Mouse (Mus musculus) kidney, adult 2 months (tissue): ENCODE results near the gene Hcar1. TPM values are rescaled to one million over a fixed set of nuclear protein-coding genes. Genes with fewer than 3 reads are reported as not detected.

Source experiments
- DNase-seq: peaks from one replicate; pipeline ENCODE4 v3.0.0; 2021
- H3K27ac ChIP-seq: fragments of 200-500 bp; 2 replicates; pipeline ENCODE4 v1.5.1; 2012; ENCODE audit warnings: low read depth, low read length, control low read depth, inconsistent platforms; ENCODE audit not compliant: insufficient read depth
- H3K27me3 ChIP-seq: fragments of 200-500 bp; replicated peaks from 2 replicates; pipeline ENCODE4 v1.6.1; 2012; ENCODE audit warnings: mild to moderate bottlenecking, moderate library complexity, low read length, inconsistent platforms; ENCODE audit not compliant: control insufficient read depth, insufficient read depth
- H3K36me3 ChIP-seq: fragments of 200-500 bp; 2 replicates; pipeline ENCODE4 v1.6.1; 2012; ENCODE audit warnings: mild to moderate bottlenecking, moderate library complexity, low read length, inconsistent platforms; ENCODE audit not compliant: control insufficient read depth, insufficient read depth
- H3K4me1 ChIP-seq: fragments of 200-500 bp; 2 replicates; pipeline ENCODE4 v1.6.1; 2011; ENCODE audit warnings: low read length; ENCODE audit not compliant: control insufficient read depth, insufficient read depth
- H3K4me3 ChIP-seq: fragments of 200-500 bp; 2 replicates; pipeline ENCODE4 v1.5.1; 2011; ENCODE audit warnings: mild to moderate bottlenecking, low read depth, low read length, control low read depth; ENCODE audit not compliant: insufficient read depth
- CTCF ChIP-seq: fragments of 200-500 bp; conservative IDR thresholded peaks from 2 replicates; pipeline ENCODE4 v1.5.1; 2011; ENCODE audit warnings: low read depth, mild to moderate bottlenecking, control low read depth, low read length, moderate library complexity, mixed read lengths; ENCODE audit not compliant: insufficient read depth, insufficient read length
- POLR2A ChIP-seq: fragments of 200-500 bp; IDR thresholded peaks from one replicate; pipeline ENCODE4 v1.6.1; 2011; ENCODE audit warnings: low read depth, low read length, control low read depth
- WGBS: fragments of 180-500 bp; shearing (Covaris S2); methylation state at CpG from one replicate; pipeline ENCODE4 v1.1.7; 2018; 5-methylcytosine and 5-hydroxymethylcytosine counted together
- polyA plus RNA-seq: library from polyadenylated mRNA; depleted of rRNA; stranded (reverse); fragments of >200 nt; gene quantifications from 2 replicates; pipeline ENCODE4 v1.2.3, GENCODE M21; 2012

Gene Hcar1
- polyA plus RNA-seq, 1 experiment: 11.1 TPM

GRCm38 (mm10) chr5:123904059-123904672 lies 24.3 kb upstream of the Hcar1 start:
- Histone ChIP-seq H3K36me3 (no peaks in the 10 kb centered on the region), H3K4me1 (peaks cover 5% of the 10 kb centered on the region; the same call in 1 of the 2 replicates), H3K4me3 (no peak overlapping the region), H3K27ac (no peak overlapping the region), H3K27me3 (no peaks in the 10 kb centered on the region)
- DNase-seq: no peak
- peak; percentile 24; the same call in 1 of the 2 replicates for TF ChIP-seq CTCF
- TF ChIP-seq POLR2A: no peak
- 73% methylated on average over 11 of the region's 11 CpGs for WGBS

GRCm38 (mm10) chr5:123897352-123897751 lies 17.5 kb upstream of the Hcar1 start:
- Histone ChIP-seq H3K4me3 (no peak overlapping the region), H3K36me3 (no peaks in the 10 kb centered on the region), H3K27ac (no peak overlapping the region), H3K4me1 (no peaks in the 10 kb centered on the region), H3K27me3 (no peaks in the 10 kb centered on the region)
- DNase-seq: no peak
- WGBS: 82% methylated on average over 13 of the region's 13 CpGs
- TF ChIP-seq POLR2A: no peak
- TF ChIP-seq CTCF: no peak

- TF ChIP-seq POLR2A: no peak
- no peak for TF ChIP-seq CTCF
- H3K27ac ChIP-seq: no peak overlapping the region
- H3K36me3 ChIP-seq: no peaks in the 10 kb centered on the region
- no peaks in the 10 kb centered on the region for H3K4me1 ChIP-seq
- DNase-seq: no peak
- no peak overlapping the region for H3K4me3 ChIP-seq
- H3K27me3 ChIP-seq: no peaks in the 10 kb centered on the region
- 56% methylated on average over 11 of the region's 11 CpGs for WGBS
Measured at GRCm38 (mm10) chr5:123896395-123896794, 16.6 kb upstream of the Hcar1 start.

GRCm38 (mm10) chr5:123893520-123893919 lies 13.7 kb upstream of the Hcar1 start:
- no peak for DNase-seq
- TF ChIP-seq CTCF (no peak), POLR2A (no peak)
- no peak overlapping the region for H3K27ac ChIP-seq
- no peaks in the 10 kb centered on the region for H3K36me3 ChIP-seq
- no peaks in the 10 kb centered on the region for H3K4me1 ChIP-seq
- H3K4me3 ChIP-seq: no peak overlapping the region
- no peaks in the 10 kb centered on the region for H3K27me3 ChIP-seq
- WGBS: 87% methylated on average over 5 of the region's 5 CpGs

GRCm38 (mm10) chr5:123891669-123892068 lies 11.8 kb upstream of the Hcar1 start:
- Histone ChIP-seq H3K36me3 (no peaks in the 10 kb centered on the region), H3K4me3 (no peak overlapping the region), H3K27me3 (no peaks in the 10 kb centered on the region), H3K4me1 (no peaks in the 10 kb centered on the region), H3K27ac (no peak overlapping the region)
- TF ChIP-seq POLR2A (no peak), CTCF (no peak)
- 35% methylated on average over 6 of the region's 6 CpGs for WGBS
- no peak for DNase-seq

- DNase-seq: no peak
Measured at GRCm38 (mm10) chr5:123890987-123891386, 11.2 kb upstream of the Hcar1 start.

GRCm38 (mm10) chr5:123890312-123890711 lies 10.5 kb upstream of the Hcar1 start:
- Histone ChIP-seq H3K4me1 (no peaks in the 10 kb centered on the region), H3K4me3 (no peak overlapping the region), H3K36me3 (no peaks in the 10 kb centered on the region), H3K27me3 (no peaks in the 10 kb centered on the region), H3K27ac (no peak overlapping the region)
- no peak for DNase-seq
- WGBS: 84% methylated on average over 2 of the region's 2 CpGs
- TF ChIP-seq CTCF: no peak
- TF ChIP-seq POLR2A: no peak

More at GRCm38 (mm10) chr5:123890987-123891386, 11.2 kb upstream of the Hcar1 start:
- H3K36me3 ChIP-seq: no peaks in the 10 kb centered on the region
- H3K27ac ChIP-seq: no peak overlapping the region
- no peaks in the 10 kb centered on the region for H3K4me1 ChIP-seq
- no peak for TF ChIP-seq POLR2A
- no peak for TF ChIP-seq CTCF
- 72% methylated on average over 5 of the region's 5 CpGs for WGBS
- no peaks in the 10 kb centered on the region for H3K27me3 ChIP-seq
- H3K4me3 ChIP-seq: no peak overlapping the region
